Mouse (Mus musculus): ENCODE measurements around the gene Tmem59.

- TF ChIP-seq CTCF (IDR thresholded peaks at IDR 0.05; ENCODE audit: low read depth) (no peak), EP300 (optimal IDR thresholded peaks at IDR 0.05) (no peak)
Observed at GRCm38 (mm10) chr4:107249471-107249870, 71.3 kb downstream of the Tmem59 start.
